Mouse (Mus musculus) intestine, embryonic 15.5 days (tissue): ENCODE results near the gene Napsa. TPM values are rescaled to one million over a fixed set of nuclear protein-coding genes. Genes with fewer than 3 reads are reported as not detected.

Source experiments
- ATAC-seq: fragments of 200-750 bp; cut with Nextera tagmentation; 2 replicates; pipeline ENCODE4 v1.8.0; 2017; ENCODE audit warnings: moderate TSS enrichment, moderate library complexity
- H3K27ac ChIP-seq: fragments of 300-500 bp; sonication (generic); 2 replicates; pipeline ENCODE4 v1.5.1; 2015; ENCODE audit warnings: mild to moderate bottlenecking, inconsistent platforms
- H3K27me3 ChIP-seq: fragments of 300-500 bp; sonication (generic); replicated peaks from 2 replicates; pipeline ENCODE4 v1.6.1; 2015; ENCODE audit warnings: inconsistent platforms
- H3K36me3 ChIP-seq: fragments of 300-500 bp; sonication (generic); 2 replicates; pipeline ENCODE4 v1.6.1; 2015; ENCODE audit warnings: inconsistent platforms
- H3K4me1 ChIP-seq: fragments of 300-500 bp; sonication (generic); replicated peaks from 2 replicates; pipeline ENCODE4 v1.6.1; 2015; ENCODE audit warnings: inconsistent platforms
- H3K4me2 ChIP-seq: fragments of 300-500 bp; sonication (generic); replicated peaks from 2 replicates; pipeline ENCODE4 v1.6.1; 2015; ENCODE audit warnings: mild to moderate bottlenecking, inconsistent platforms
- H3K4me3 ChIP-seq: fragments of 300-500 bp; sonication (generic); replicated peaks from 2 replicates; pipeline ENCODE4 v1.5.1; 2015; ENCODE audit warnings: inconsistent platforms
- H3K9ac ChIP-seq: fragments of 300-500 bp; sonication (generic); 2 replicates; pipeline ENCODE4 v1.6.1; 2015; ENCODE audit warnings: inconsistent platforms
- H3K9me3 ChIP-seq: fragments of 300-500 bp; sonication (generic); 2 replicates; pipeline ENCODE4 v1.6.1; 2016; ENCODE audit warnings: inconsistent platforms
- WGBS: fragments of 180-500 bp; shearing (Covaris S2); methylation state at CpG from one replicate; pipeline ENCODE4 v1.1.7; 2015; 5-methylcytosine and 5-hydroxymethylcytosine counted together
- polyA plus RNA-seq: library from polyadenylated mRNA; unstranded; fragments of >200 nt; fragmentation: Nextera tagmentation; extraction: Ambion mirVana; gene quantifications from 2 replicates; pipeline ENCODE4 v1.2.1, GENCODE M21; 2015

The Napsa gene
- polyA plus RNA-seq, 1 experiment from 2014 or later = 3.6 TPM

- Histone ChIP-seq H3K4me2 (no peak overlapping the region), H3K36me3 (no peaks in the 10 kb centered on the region; the same call in none of the 2 replicates), H3K27ac (no peak overlapping the region), H3K4me3 (no peak overlapping the region), H3K9ac (no peak overlapping the region), H3K4me1 (no peaks in the 10 kb centered on the region), H3K27me3 (no peaks in the 10 kb centered on the region), H3K9me3 (no peaks in the 10 kb centered on the region)
- ATAC-seq = no peak
- 90% methylated on average over 13 of the region's 13 CpGs for WGBS
Measured at GRCm38 (mm10) chr7:44625241-44626067, 53.3 kb downstream of the Napsa start.

- H3K36me3 ChIP-seq = no peaks in the 10 kb centered on the region; the same call in none of the 2 replicates
- 40% methylated on average over 1 of the region's 1 CpGs for WGBS
- no peaks in the 10 kb centered on the region for H3K27me3 ChIP-seq
Measured at GRCm38 (mm10) chr7:44626068-44626385, 53.8 kb downstream of the Napsa start.

GRCm38 (mm10) chr7:44626966-44627365 is 54.8 kb downstream of the Napsa start:
- no peak for ATAC-seq
- Histone ChIP-seq H3K9me3 (no peaks in the 10 kb centered on the region), H3K36me3 (no peaks in the 10 kb centered on the region; the same call in none of the 2 replicates), H3K9ac (no peak overlapping the region), H3K4me3 (no peak overlapping the region), H3K27ac (no peak overlapping the region), H3K4me2 (no peak overlapping the region), H3K4me1 (no peaks in the 10 kb centered on the region), H3K27me3 (no peaks in the 10 kb centered on the region)
- WGBS = 83% methylated on average over 13 of the region's 13 CpGs

More at GRCm38 (mm10) chr7:44626068-44626385, 53.8 kb downstream of the Napsa start:
- no peak overlapping the region for H3K9ac ChIP-seq
- no peak for ATAC-seq
- H3K4me2 ChIP-seq = no peak overlapping the region
- H3K4me1 ChIP-seq = no peaks in the 10 kb centered on the region
- no peak overlapping the region for H3K4me3 ChIP-seq
- H3K9me3 ChIP-seq = no peaks in the 10 kb centered on the region
- H3K27ac ChIP-seq = no peak overlapping the region

- Histone ChIP-seq H3K9ac (no peak overlapping the region), H3K27ac (no peak overlapping the region), H3K4me3 (no peak overlapping the region), H3K36me3 (no peaks in the 10 kb centered on the region; the same call in none of the 2 replicates), H3K4me1 (no peaks in the 10 kb centered on the region), H3K9me3 (no peaks in the 10 kb centered on the region), H3K27me3 (no peaks in the 10 kb centered on the region; the same call in 1 of the 2 replicates), H3K4me2 (no peak overlapping the region)
- 87% methylated on average over 15 of the region's 15 CpGs for WGBS
- ATAC-seq = no peak
Measured at GRCm38 (mm10) chr7:44628402-44629034, 56.3 kb downstream of the Napsa start.

GRCm38 (mm10) chr7:44630437-44630836 is 58.3 kb downstream of the Napsa start:
- no peaks in the 10 kb centered on the region; the same call in 1 of the 2 replicates for H3K27me3 ChIP-seq
- H3K9me3 ChIP-seq = no peaks in the 10 kb centered on the region
- H3K4me3 ChIP-seq = no peak overlapping the region
- no peak overlapping the region for H3K4me2 ChIP-seq
- H3K36me3 ChIP-seq = no peaks in the 10 kb centered on the region; the same call in 1 of the 2 replicates
- H3K27ac ChIP-seq = no peak overlapping the region
- 71% methylated on average over 13 of the region's 13 CpGs for WGBS
- peak; percentile 46 for ATAC-seq
- H3K4me1 ChIP-seq = no peaks in the 10 kb centered on the region
- H3K9ac ChIP-seq = no peak overlapping the region

GRCm38 (mm10) chr7:44632676-44633075 is 60.5 kb downstream of the Napsa start:
- ATAC-seq = peak; percentile 23; the same call in 1 of the 2 replicates
- WGBS = 30% methylated on average over 13 of the region's 13 CpGs
- Histone ChIP-seq H3K27me3 (no peaks in the 10 kb centered on the region; the same call in 1 of the 2 replicates), H3K4me2 (no peak overlapping the region), H3K4me1 (no peaks in the 10 kb centered on the region), H3K9me3 (no peaks in the 10 kb centered on the region), H3K9ac (no peak overlapping the region), H3K36me3 (no peaks in the 10 kb centered on the region), H3K4me3 (no peak overlapping the region), H3K27ac (no peak overlapping the region)

- Histone ChIP-seq H3K36me3 (no peaks in the 10 kb centered on the region), H3K9ac (no peak overlapping the region), H3K9me3 (no peaks in the 10 kb centered on the region), H3K27ac (no peak overlapping the region), H3K27me3 (peaks cover 3% of the 10 kb centered on the region), H3K4me1 (no peaks in the 10 kb centered on the region), H3K4me2 (no peak overlapping the region), H3K4me3 (no peak overlapping the region)
- WGBS = 26% methylated on average over 15 of the region's 15 CpGs
- ATAC-seq = no peak
Measured at GRCm38 (mm10) chr7:44633407-44633806, 61.2 kb downstream of the Napsa start.

Other genes starting within 250 kb of the Napsa start
- 0.90 and 1.9 TPM in 2 replicates for gene Syt3, start 188.3 kb upstream of the Napsa start, polyA plus RNA-seq
- 0.48 and 0.99 TPM in 2 replicates for gene 1700008O03Rik, start 186.6 kb upstream of the Napsa start, polyA plus RNA-seq
- gene Lrrc4b, start 143.4 kb upstream of the Napsa start, polyA plus RNA-seq = 0.82 and 0.86 TPM in 2 replicates
- gene Aspdh, start 107.0 kb upstream of the Napsa start, polyA plus RNA-seq = 0.70 and 1.2 TPM in 2 replicates
- gene Josd2, start 104.4 kb upstream of the Napsa start, polyA plus RNA-seq = 76.0 and 87.3 TPM in 2 replicates
- gene Emc10, start 75.9 kb upstream of the Napsa start, polyA plus RNA-seq = 97.0 and 102 TPM in 2 replicates
- 6.5 and 9.2 TPM in 2 replicates for gene Fam71e1, start 75.8 kb upstream of the Napsa start, polyA plus RNA-seq
- 0.14 and 0.36 TPM in 2 replicates for gene Mybpc2, start 47.7 kb upstream of the Napsa start, polyA plus RNA-seq
- 0.25 and 0.43 TPM in 2 replicates for gene Spib, start 40.3 kb upstream of the Napsa start, polyA plus RNA-seq
- gene Pold1, start 23.5 kb upstream of the Napsa start, polyA plus RNA-seq = 72.0 and 76.0 TPM in 2 replicates
- gene Nr1h2, start 18.4 kb upstream of the Napsa start, polyA plus RNA-seq = 66.3 and 69.5 TPM in 2 replicates
- gene Kcnc3, start 18.3 kb downstream of the Napsa start, polyA plus RNA-seq = 0.27 and 0.36 TPM in 2 replicates
- 68.4 and 74.3 TPM in 2 replicates for gene Myh14, start 98.5 kb downstream of the Napsa start, polyA plus RNA-seq
- not detected in 2 replicates for gene Izumo2, start 136.4 kb downstream of the Napsa start, polyA plus RNA-seq
- 36.0 and 39.4 TPM in 2 replicates for gene Vrk3, start 176.0 kb downstream of the Napsa start, polyA plus RNA-seq
- gene Zfp473, start 178.7 kb downstream of the Napsa start, polyA plus RNA-seq = 2.0 and 2.5 TPM in 2 replicates
- gene Nup62, start 243.7 kb downstream of the Napsa start, polyA plus RNA-seq = 87.4 and 89.2 TPM in 2 replicates
- gene Il4i1, start 244.0 kb downstream of the Napsa start, polyA plus RNA-seq = 0.78 and 1.5 TPM in 2 replicates
- gene Atf5, start 244.3 kb downstream of the Napsa start, polyA plus RNA-seq = 6.2 and 6.6 TPM in 2 replicates